Mouse (Mus musculus) CD4-positive helper T cell, adult 2 months (primary cell): ENCODE measurements around the gene Chpf2.

Source experiments
- DNase-seq: peaks from one replicate; pipeline ENCODE4 v3.0.0-alpha.2; 2012; ENCODE audit warnings: low read depth, missing footprints, low spot score

Chpf2 gene

GRCm38 (mm10) chr5:24591268-24591721 is 4.8 kb downstream of the Chpf2 start:
- no peak for DNase-seq

GRCm38 (mm10) chr5:24591796-24592470 is 5.4 kb downstream of the Chpf2 start:
- no peak for DNase-seq

- no peak for DNase-seq
Measured at GRCm38 (mm10) chr5:24592471-24593160, 6.1 kb downstream of the Chpf2 start.

GRCm38 (mm10) chr5:24593230-24593629 is 6.7 kb downstream of the Chpf2 start:
- no peak for DNase-seq

GRCm38 (mm10) chr5:24593928-24594327 is 7.4 kb downstream of the Chpf2 start:
- DNase-seq, result no peak

- DNase-seq, result no peak
Measured at GRCm38 (mm10) chr5:24594346-24594745, 7.8 kb downstream of the Chpf2 start.

GRCm38 (mm10) chr5:24595261-24595660 is 8.7 kb downstream of the Chpf2 start:
- DNase-seq, result no peak

GRCm38 (mm10) chr5:24595786-24596380 is 9.3 kb downstream of the Chpf2 start:
- no peak for DNase-seq

- peak; percentile 68 for DNase-seq
Measured at GRCm38 (mm10) chr5:24596519-24597171, 10.1 kb downstream of the Chpf2 start.

- DNase-seq, result peak; percentile 85
Measured at GRCm38 (mm10) chr5:24597221-24597728, 10.7 kb downstream of the Chpf2 start.

- DNase-seq, result no peak
Measured at GRCm38 (mm10) chr5:24597901-24598569, 11.5 kb downstream of the Chpf2 start.

- peak; percentile 73 for DNase-seq
Measured at GRCm38 (mm10) chr5:24598570-24599006, 12.0 kb downstream of the Chpf2 start.

- DNase-seq, result no peak
Measured at GRCm38 (mm10) chr5:24599137-24599536, 12.6 kb downstream of the Chpf2 start.

GRCm38 (mm10) chr5:24600236-24600635 is 13.7 kb downstream of the Chpf2 start:
- DNase-seq, result no peak

- DNase-seq, result peak; percentile 6
Measured at GRCm38 (mm10) chr5:24601071-24601835, 14.7 kb downstream of the Chpf2 start.

GRCm38 (mm10) chr5:24601911-24602750 is 15.6 kb downstream of the Chpf2 start:
- DNase-seq, result peak; percentile 40

GRCm38 (mm10) chr5:24602751-24603343 is 16.3 kb downstream of the Chpf2 start:
- no peak for DNase-seq

GRCm38 (mm10) chr5:24603431-24604010 is 17.0 kb downstream of the Chpf2 start:
- no peak for DNase-seq
